Comparison of ENCODE assay signal across 9 mouse cellular contexts in genomic region chr5:123381968-123382367, GRCm38 (mm10). TPM values are rescaled to one million over a fixed set of nuclear protein-coding genes. Genes with fewer than 3 reads are reported as not detected.
DNase-seq lines count a peak whose midpoint lies in the region; ATAC-seq and TF ChIP-seq lines count a peak whose summit lies in the region.
"Had no signal": no experiment of that assay in that cellular context is flagged by ENCODE, and none has a peak within 500 bp of the region (broad histone marks: within the 10 kb centered on the region; RNA-seq: fewer than 3 reads in every experiment).

No protein-coding gene starts in this region.

- H3K4me2 ChIP-seq in hindbrain, embryonic 12.5 days (replicated peaks): no peak overlapping the region; the same call in 1 of the 2 replicates

- no peaks in the 10 kb centered on the region; the same call in 1 of the 2 replicates for H3K27me3 ChIP-seq in hindbrain, embryonic 10.5 days (ENCODE audit: insufficient read depth, poor library complexity, severe bottlenecking)
- no peaks in the 10 kb centered on the region for H3K27me3 ChIP-seq in hindbrain, embryonic 12.5 days
- peaks cover 8% of the 10 kb centered on the region for H3K27me3 ChIP-seq in megakaryocyte, embryonic 14.5 days (replicated peaks)
- H3K27me3 ChIP-seq: Patski had no signal

- peaks cover 21% of the 10 kb centered on the region for H3K4me1 ChIP-seq in hindbrain, embryonic 10.5 days (replicated peaks)
- H3K4me1 ChIP-seq in hindbrain, embryonic 12.5 days: peaks cover 8% of the 10 kb centered on the region; the same call in 1 of the 2 replicates
- peaks cover 4% of the 10 kb centered on the region for H3K4me1 ChIP-seq in bone marrow, adult 2 months (ENCODE audit: control insufficient read depth, insufficient read depth, low read length)
- H3K4me1 ChIP-seq in megakaryocyte, embryonic 14.5 days: peaks cover 37% of the 10 kb centered on the region

- DNase-seq in hindbrain, embryonic 10.5 days (ENCODE audit: low spot score): peak; percentile 39
- DNase-seq in kidney, adult 9 months: peak; percentile 56
- DNase-seq in c-Kit-positive CD71-positive TER-119-positive erythroid progenitor cells, embryonic 14.5 days (ENCODE audit: low spot score): no peak
- no peak for DNase-seq in urinary bladder, adult 2 months (ENCODE audit: low spot score)
- no peak for DNase-seq in layer of hippocampus, adult 11-12 months (ENCODE audit: low spot score)

- H3K4me3 ChIP-seq in hindbrain, embryonic 10.5 days: no peak overlapping the region
- no peak overlapping the region for H3K4me3 ChIP-seq in hindbrain, embryonic 12.5 days
- H3K4me3 ChIP-seq in bone marrow, adult 2 months (replicated peaks; ENCODE audit: control insufficient read depth, low read depth, low read length): peak overlapping the region; percentile 47
- peak overlapping the region; percentile 73 for H3K4me3 ChIP-seq in megakaryocyte, embryonic 14.5 days (replicated peaks)

- 29% methylated on average over 20 of the region's 20 CpGs for WGBS in hindbrain, embryonic 10.5 days
- WGBS in hindbrain, embryonic 12.5 days: 34% methylated on average over 20 of the region's 20 CpGs
- WGBS in bone marrow, adult 2 months: 7% methylated on average over 20 of the region's 20 CpGs

- H3K9me3 ChIP-seq in hindbrain, embryonic 10.5 days: no peaks in the 10 kb centered on the region
- no peaks in the 10 kb centered on the region for H3K9me3 ChIP-seq in hindbrain, embryonic 12.5 days (replicated peaks)
- peaks cover 10% of the 10 kb centered on the region for H3K9me3 ChIP-seq in megakaryocyte, embryonic 14.5 days

- ATAC-seq in hindbrain, embryonic 12.5 days (ENCODE audit: low FRiP score): no peak
- ATAC-seq: Patski had no signal

- H3K36me3 ChIP-seq in hindbrain, embryonic 10.5 days: no peaks in the 10 kb centered on the region
- H3K36me3 ChIP-seq in hindbrain, embryonic 12.5 days: no peaks in the 10 kb centered on the region
- H3K36me3 ChIP-seq in megakaryocyte, embryonic 14.5 days (replicated peaks; ENCODE audit: low read length): peaks cover 6% of the 10 kb centered on the region

- no peak for TF ChIP-seq CTCF in bone marrow, adult 2 months (IDR thresholded peaks at IDR 0.05; ENCODE audit: control insufficient read depth, insufficient read depth, low read length)

- TF ChIP-seq POLR2A in bone marrow, adult 2 months (IDR thresholded peaks at IDR 0.05; ENCODE audit: borderline replicate concordance, control insufficient read depth, low read depth, low read length): no peak

- H3K9ac ChIP-seq in hindbrain, embryonic 12.5 days: no peak overlapping the region

- no peak overlapping the region for H3K27ac ChIP-seq in hindbrain, embryonic 10.5 days
- H3K27ac ChIP-seq in hindbrain, embryonic 12.5 days: no peak overlapping the region
- peak overlapping the region; percentile 62 for H3K27ac ChIP-seq in bone marrow, adult 2 months (ENCODE audit: control insufficient read depth, insufficient read depth, low read depth, low read length, poor library complexity)

RNA-seq across cellular contexts. Expression of gene Mlxip, which starts 12.6 kb away (rescaled TPM):
- 18.0 and 18.8 TPM in 2 replicates for polyA plus RNA-seq in hindbrain, embryonic 10.5 days (2016; fragmentation: Nextera tagmentation; extraction: Ambion mirVana)
- 20.7 and 21.6 TPM in 2 replicates for polyA plus RNA-seq in hindbrain, embryonic 12.5 days (2016; fragmentation: Nextera tagmentation; extraction: Ambion mirVana)
- polyA plus RNA-seq in bone marrow, adult 2 months (2011; ENCODE audit: insufficient read depth, insufficient read length, low replicate concordance, missing spikeins): 23.6 and 51.4 TPM in 2 replicates
- 1.7 and 3.1 TPM in 2 replicates for polyA plus RNA-seq in megakaryocyte, embryonic 14.5 days (2012; ENCODE audit: insufficient read depth, low replicate concordance)
- 27.6 and 28.0 TPM in 2 replicates for polyA plus RNA-seq in urinary bladder, adult 2 months (2012; rRNA removed)

RNA-seq across cellular contexts. Expression of gene Bcl7a, which starts 38.3 kb away (rescaled TPM):
- 42.9 and 48.0 TPM in 2 replicates for polyA plus RNA-seq in hindbrain, embryonic 10.5 days (2016; fragmentation: Nextera tagmentation; extraction: Ambion mirVana)
- polyA plus RNA-seq in hindbrain, embryonic 12.5 days (2016; fragmentation: Nextera tagmentation; extraction: Ambion mirVana): 56.6 and 59.9 TPM in 2 replicates
- polyA plus RNA-seq in bone marrow, adult 2 months (2011; ENCODE audit: insufficient read depth, insufficient read length, low replicate concordance, missing spikeins): 17.5 and 30.6 TPM in 2 replicates
- 13.0 and 23.7 TPM in 2 replicates for polyA plus RNA-seq in megakaryocyte, embryonic 14.5 days (2012; ENCODE audit: insufficient read depth, low replicate concordance)
- 10.5 and 14.8 TPM in 2 replicates for polyA plus RNA-seq in urinary bladder, adult 2 months (2012; rRNA removed)

Comparison
In these comparisons a context has a peak if more than half of its experiments do, and no peak if none do; other contexts are left out.
1. DNase-seq: peak in hindbrain, embryonic 10.5 days (single experiment) and kidney, adult 9 months (single experiment); none in c-Kit-positive CD71-positive TER-119-positive erythroid progenitor cells, embryonic 14.5 days (single experiment), urinary bladder, adult 2 months (single experiment) and layer of hippocampus, adult 11-12 months (single experiment).
2. H3K4me3 ChIP-seq: peak in bone marrow, adult 2 months (single experiment) and megakaryocyte, embryonic 14.5 days (single experiment); none in hindbrain, embryonic 10.5 days (single experiment) and hindbrain, embryonic 12.5 days (single experiment).